ENCODE assay signal across 15 mouse cellular contexts in genomic region chr2:38517045-38517444, GRCm38 (mm10). TPM values are rescaled to one million over a fixed set of nuclear protein-coding genes. Genes with fewer than 3 reads are reported as not detected.
DNase-seq lines count a peak whose midpoint lies in the region; ATAC-seq lines count a peak whose summit lies in the region.
"Had no signal": no experiment of that assay in that cellular context is flagged by ENCODE, and none has a peak within 500 bp of the region (broad histone marks: within the 10 kb centered on the region; RNA-seq: fewer than 3 reads in every experiment).

No protein-coding gene starts in this region.

- no peak for ATAC-seq in heart, embryonic 15.5 days (replicated peaks; ENCODE audit: insufficient number of reproducible peaks, insufficient read depth, low FRiP score, low read depth)
- peak; percentile 24; the same call in 1 of the 2 replicates for ATAC-seq in lung, embryonic 15.5 days (ENCODE audit: borderline replicate concordance, extremely low read depth, low FRiP score, low TSS enrichment)
- no peak for ATAC-seq in limb, embryonic 13.5 days (ENCODE audit: low FRiP score, low read depth)
- ATAC-seq: liver, embryonic 12.5 days; midbrain, embryonic 15.5 days had no signal

- no peaks in the 10 kb centered on the region for H3K9me3 ChIP-seq in heart, embryonic 15.5 days (replicated peaks)
- H3K9me3 ChIP-seq in lung, embryonic 15.5 days = no peaks in the 10 kb centered on the region
- 0 out of 2 replicates have a peak, but pooled peaks cover 4% of the 10 kb centered on the region for H3K9me3 ChIP-seq in limb, embryonic 13.5 days
- H3K9me3 ChIP-seq: embryonic facial prominence, embryonic 13.5 days; liver, embryonic 12.5 days; midbrain, embryonic 15.5 days had no signal

- DNase-seq in heart, adult 18-20 months = no peak
- no peak for DNase-seq in lung, postnatal 14 days
- peak; percentile 60 for DNase-seq in lung, postnatal 36 days
- DNase-seq in left cerebral cortex, adult 18-20 months (ENCODE audit: low spot score in 2 of 2) = no peak
- DNase-seq: adrenal gland, postnatal 25 days; cerebellum, adult 2 months; heart, postnatal 36 days; kidney, postnatal 4 days; thymus, postnatal 25 days had no signal

- peaks cover 75% of the 10 kb centered on the region for H3K4me1 ChIP-seq in heart, embryonic 15.5 days (replicated peaks)
- H3K4me1 ChIP-seq in lung, embryonic 15.5 days = peaks cover 80% of the 10 kb centered on the region
- peaks cover 73% of the 10 kb centered on the region for H3K4me1 ChIP-seq in limb, embryonic 13.5 days

- H3K27me3 ChIP-seq in heart, embryonic 15.5 days = no peaks in the 10 kb centered on the region
- no peaks in the 10 kb centered on the region for H3K27me3 ChIP-seq in lung, embryonic 15.5 days
- H3K27me3 ChIP-seq in limb, embryonic 13.5 days = no peaks in the 10 kb centered on the region
- H3K27me3 ChIP-seq: embryonic facial prominence, embryonic 13.5 days; midbrain, embryonic 15.5 days had no signal

- WGBS in heart, embryonic 15.5 days = 56% methylated on average over 6 of the region's 6 CpGs
- 51% methylated on average over 6 of the region's 6 CpGs for WGBS in lung, embryonic 15.5 days
- 64% methylated on average over 6 of the region's 6 CpGs for WGBS in limb, embryonic 13.5 days

- H3K36me3 ChIP-seq in heart, embryonic 15.5 days = no peaks in the 10 kb centered on the region
- 0 out of 2 replicates have a peak, but pooled peaks cover 2% of the 10 kb centered on the region for H3K36me3 ChIP-seq in lung, embryonic 15.5 days
- peaks cover 23% of the 10 kb centered on the region for H3K36me3 ChIP-seq in limb, embryonic 13.5 days
- H3K36me3 ChIP-seq: midbrain, embryonic 15.5 days had no signal

- H3K27ac ChIP-seq in heart, embryonic 15.5 days = peak overlapping the region; percentile 24; the same call in 1 of the 2 replicates
- peak overlapping the region; percentile 75 for H3K27ac ChIP-seq in lung, embryonic 15.5 days
- peak overlapping the region; percentile 77; the same call in 1 of the 2 replicates for H3K27ac ChIP-seq in limb, embryonic 13.5 days
- H3K27ac ChIP-seq: embryonic facial prominence, embryonic 13.5 days; liver, embryonic 12.5 days; midbrain, embryonic 15.5 days had no signal

- H3K9ac ChIP-seq in heart, embryonic 15.5 days = no peak overlapping the region
- no peak overlapping the region for H3K9ac ChIP-seq in lung, embryonic 15.5 days
- H3K9ac ChIP-seq in limb, embryonic 13.5 days = no peak overlapping the region
- H3K9ac ChIP-seq: embryonic facial prominence, embryonic 13.5 days; liver, embryonic 12.5 days; midbrain, embryonic 15.5 days had no signal

- H3K4me2 ChIP-seq in heart, embryonic 15.5 days = no peak overlapping the region
- no peak overlapping the region; the same call in 1 of the 2 replicates for H3K4me2 ChIP-seq in lung, embryonic 15.5 days
- peak overlapping the region; percentile 19; the same call in 1 of the 2 replicates for H3K4me2 ChIP-seq in limb, embryonic 13.5 days (replicated peaks)
- H3K4me2 ChIP-seq: embryonic facial prominence, embryonic 13.5 days; liver, embryonic 12.5 days; midbrain, embryonic 15.5 days had no signal

- no peak overlapping the region for H3K4me3 ChIP-seq in heart, embryonic 15.5 days
- H3K4me3 ChIP-seq in lung, embryonic 15.5 days = no peak overlapping the region
- H3K4me3 ChIP-seq in limb, embryonic 13.5 days = no peak overlapping the region
- H3K4me3 ChIP-seq: embryonic facial prominence, embryonic 13.5 days; liver, embryonic 12.5 days; midbrain, embryonic 15.5 days had no signal

RNA-seq across cellular contexts. Expression of gene Nek6, which starts 5.6 kb away (rescaled TPM):
- polyA plus RNA-seq in heart, embryonic 15.5 days (2015; fragmentation: Nextera tagmentation; extraction: Ambion mirVana) = 60.8 and 71.4 TPM in 2 replicates
- total RNA-seq in heart, adult 18-20 months (2021) = 1 to 10 TPM; 2.6 to 4.7 TPM
- polyA plus RNA-seq in lung, embryonic 15.5 days (2015; fragmentation: Nextera tagmentation; extraction: Ambion mirVana) = 124 and 129 TPM in 2 replicates
- 179 and 181 TPM in 2 replicates for polyA plus RNA-seq in limb, embryonic 13.5 days (2015; fragmentation: Nextera tagmentation; extraction: Ambion mirVana)
- 10 to 100 TPM; 25.1 to 30.8 TPM for total RNA-seq in left cerebral cortex, adult 18-20 months (2021)

Comparison
In these comparisons a context has a peak if more than half of its experiments do, and no peak if none do; other contexts are left out.
1. H3K27ac ChIP-seq: peak in every context shown above with its lines; median percentile 77 in limb, embryonic 13.5 days; 75 in lung, embryonic 15.5 days; 24 in heart, embryonic 15.5 days.